Mouse (Mus musculus) heart, postnatal 0 days (tissue): ENCODE data around the gene Khdc3.

Experiments
- CTCF ChIP-seq: IDR thresholded peaks from 2 replicates; pipeline ENCODE4 v1.5.1; 2016; ENCODE audit warnings: antibody characterized with exemption, control low read depth, low read depth
- EP300 ChIP-seq: IDR thresholded peaks from 2 replicates; pipeline ENCODE4 v1.6.1; 2016; ENCODE audit warnings: antibody characterized with exemption, low read depth

- TF ChIP-seq CTCF (no peak), EP300 (no peak)
Observed at GRCm38 (mm10) chr9:73070971-73071659, 30.5 kb upstream of the Khdc3 start.
